Mouse (Mus musculus) lung, postnatal 10 days (tissue): Measurements from ENCODE around the gene Osgin1.

ENCODE experiments used
- DNase-seq: peaks from one replicate; pipeline ENCODE4 v3.0.0; 2021

Gene Osgin1

GRCm38 (mm10) chr8:119433582-119434174 lies at the start of gene Osgin1:
Gene Osgin1 (plus strand): TSS chr8:119434124.
- DNase-seq: no peak

GRCm38 (mm10) chr8:119384478-119384877 lies 49.4 kb upstream of the Osgin1 start:
- DNase-seq: peak; percentile 84

- no peak for DNase-seq
These were observed 48.1 kb upstream of the Osgin1 start for GRCm38 (mm10) chr8:119385854-119386253.

GRCm38 (mm10) chr8:119386988-119387387 lies 46.9 kb upstream of the Osgin1 start:
- no peak for DNase-seq

DNA sequence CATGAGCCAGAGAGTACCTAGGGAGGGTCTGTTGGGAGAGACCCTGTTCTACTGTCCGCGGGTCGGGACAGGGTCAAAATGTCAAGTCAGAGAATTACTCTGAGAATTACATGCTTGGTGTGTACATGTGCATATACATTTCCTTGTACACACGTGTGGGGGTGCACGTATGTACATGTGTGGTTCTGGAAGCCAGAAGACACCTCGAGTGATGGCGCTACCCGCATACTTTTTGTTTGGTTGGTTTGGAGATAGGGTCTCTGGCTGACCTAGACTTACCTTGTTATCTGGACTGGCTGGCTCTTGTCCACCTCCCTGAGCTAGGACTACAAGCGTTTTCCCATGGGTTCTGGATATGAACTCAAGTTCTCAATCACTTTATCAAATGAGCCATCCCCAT lies 39.8 kb upstream of the Osgin1 start:
- no peak for DNase-seq

GRCm38 (mm10) chr8:119394524-119395026 lies 39.3 kb upstream of the Osgin1 start, which contains the start of gene Mlycd:
Gene Mlycd (plus strand): TSS chr8:119394878.
- peak; percentile 96 for DNase-seq

GRCm38 (mm10) chr8:119395072-119395950 lies 38.6 kb upstream of the Osgin1 start:
- DNase-seq: peak; percentile 36

DNA sequence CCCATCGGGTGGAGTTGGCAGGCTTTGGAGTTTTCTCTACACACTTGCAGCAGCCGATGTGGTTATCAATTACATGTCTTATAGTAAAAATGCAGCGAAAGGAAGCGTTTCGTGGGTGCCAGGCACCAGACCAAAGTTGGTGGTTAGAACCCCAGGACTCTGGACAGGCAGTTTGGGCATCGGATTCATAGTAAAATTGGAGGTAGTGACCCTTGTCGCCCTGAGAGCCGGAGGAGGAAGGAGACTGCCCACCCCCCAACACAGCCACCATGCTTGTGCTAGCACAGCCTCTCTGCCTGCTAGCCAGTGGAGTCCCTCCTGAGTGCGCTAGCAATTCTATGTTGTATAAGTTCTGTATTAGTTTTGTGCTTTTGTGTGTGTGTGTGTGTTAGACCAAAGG lies 35.4 kb upstream of the Osgin1 start:
- DNase-seq: no peak

GRCm38 (mm10) chr8:119399255-119399654 lies 34.7 kb upstream of the Osgin1 start:
- DNase-seq: no peak

- no peak for DNase-seq
These were observed 33.7 kb upstream of the Osgin1 start for GRCm38 (mm10) chr8:119400122-119400671.

DNA sequence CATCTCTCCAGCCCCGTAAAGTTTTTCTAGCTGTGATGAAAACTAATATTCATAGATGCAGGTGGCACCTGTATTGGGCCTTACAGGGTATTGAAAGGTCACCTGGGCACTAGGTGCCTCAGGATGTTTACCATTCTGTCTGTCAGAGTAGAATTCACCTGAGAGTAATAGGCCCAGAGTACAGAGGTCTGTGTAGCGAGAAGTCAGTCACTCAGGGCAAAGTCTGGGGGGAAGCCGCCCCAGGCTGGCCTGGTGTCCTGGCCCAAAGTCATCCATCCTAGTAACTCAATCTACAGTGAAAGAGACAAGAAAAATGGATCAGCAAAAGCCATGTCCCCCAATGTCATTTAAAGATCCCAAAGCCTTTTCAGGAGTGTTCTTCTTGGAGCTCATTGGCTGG lies 33.0 kb upstream of the Osgin1 start:
- DNase-seq: no peak

GRCm38 (mm10) chr8:119403912-119404311 lies 30.0 kb upstream of the Osgin1 start:
- no peak for DNase-seq

- no peak for DNase-seq
These were observed 29.3 kb upstream of the Osgin1 start for GRCm38 (mm10) chr8:119404648-119405047.

DNA sequence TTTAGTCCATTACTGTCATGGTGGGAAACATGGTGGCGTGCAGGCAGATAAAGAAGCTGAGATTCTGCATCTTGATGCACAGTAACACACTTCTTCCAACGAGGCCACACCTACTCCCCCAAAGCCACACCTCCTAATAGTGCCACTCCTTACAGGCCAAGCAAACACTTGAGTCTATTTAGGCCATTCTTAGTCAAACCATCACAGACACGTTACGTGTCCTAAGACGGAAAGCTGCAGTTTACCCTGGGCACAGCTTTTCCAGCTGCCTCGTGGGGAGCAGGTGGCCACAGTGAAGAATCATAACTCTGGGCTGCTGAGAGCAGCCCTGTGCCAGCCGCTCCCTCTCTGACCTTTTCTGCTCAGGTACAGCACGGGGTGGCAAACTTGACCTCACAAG lies 25.6 kb upstream of the Osgin1 start:
- peak; percentile 45 for DNase-seq

GRCm38 (mm10) chr8:119412037-119412734 lies 21.7 kb upstream of the Osgin1 start:
- DNase-seq: no peak

GRCm38 (mm10) chr8:119412735-119413498 lies 21.0 kb upstream of the Osgin1 start:
- peak; percentile 79 for DNase-seq

GRCm38 (mm10) chr8:119413605-119414004 lies 20.3 kb upstream of the Osgin1 start:
- DNase-seq: no peak

DNA sequence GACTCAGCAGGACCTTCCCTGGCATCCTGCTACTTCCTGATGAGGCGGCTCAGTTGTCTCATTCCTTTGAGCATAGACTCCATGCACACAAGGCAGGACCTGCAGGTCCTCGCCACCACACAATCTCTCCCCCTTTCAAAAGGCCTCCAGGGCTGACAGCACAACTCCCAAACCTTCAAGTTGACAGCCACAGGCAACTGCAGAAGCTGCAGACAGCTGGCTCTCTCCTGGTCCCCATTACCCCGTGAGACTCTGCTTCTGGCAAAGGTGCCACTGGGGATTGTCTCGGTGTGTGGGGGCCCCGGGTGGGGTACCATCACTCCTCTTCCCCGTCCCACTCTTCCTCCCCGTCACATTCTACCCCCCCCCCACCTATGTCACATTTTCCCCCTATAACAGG lies 13.6 kb upstream of the Osgin1 start:
- no peak for DNase-seq

GRCm38 (mm10) chr8:119421603-119422122 lies 12.3 kb upstream of the Osgin1 start:
- DNase-seq: no peak

DNA sequence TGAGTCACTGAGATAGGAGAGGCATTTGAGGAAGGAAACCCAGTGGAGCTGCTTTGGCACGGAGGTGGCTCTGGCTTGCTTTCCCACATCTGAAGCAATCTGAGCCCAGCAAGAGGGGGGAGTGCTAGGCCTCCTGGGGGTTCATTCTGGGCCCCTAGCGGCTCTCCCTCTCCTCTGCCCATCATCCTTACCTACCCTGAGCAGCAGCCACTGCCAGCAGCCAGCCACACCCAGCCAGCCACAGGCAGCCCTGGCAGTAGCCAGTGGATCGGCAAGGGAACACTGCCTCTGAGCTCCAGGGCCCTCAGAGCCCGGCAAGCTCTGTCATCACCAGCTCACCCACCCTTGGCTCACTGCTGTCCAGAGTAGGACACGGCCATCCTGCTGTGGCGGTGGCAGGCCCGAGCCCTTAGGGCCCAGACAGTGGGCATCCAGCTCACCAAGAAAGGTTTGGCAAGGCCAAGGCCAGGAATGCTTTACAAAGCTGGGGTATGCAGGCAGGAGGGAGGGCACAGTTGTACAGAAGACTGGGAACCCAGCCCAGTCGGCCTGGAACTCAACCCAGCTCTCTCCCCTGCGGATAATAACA lies 11.7 kb upstream of the Osgin1 start:
- DNase-seq: peak; percentile 40

GRCm38 (mm10) chr8:119423631-119424141 lies 10.2 kb upstream of the Osgin1 start:
- DNase-seq: peak; percentile 74
